ENCODE assay signal across 8 mouse cellular contexts in the genomic region with DNA sequence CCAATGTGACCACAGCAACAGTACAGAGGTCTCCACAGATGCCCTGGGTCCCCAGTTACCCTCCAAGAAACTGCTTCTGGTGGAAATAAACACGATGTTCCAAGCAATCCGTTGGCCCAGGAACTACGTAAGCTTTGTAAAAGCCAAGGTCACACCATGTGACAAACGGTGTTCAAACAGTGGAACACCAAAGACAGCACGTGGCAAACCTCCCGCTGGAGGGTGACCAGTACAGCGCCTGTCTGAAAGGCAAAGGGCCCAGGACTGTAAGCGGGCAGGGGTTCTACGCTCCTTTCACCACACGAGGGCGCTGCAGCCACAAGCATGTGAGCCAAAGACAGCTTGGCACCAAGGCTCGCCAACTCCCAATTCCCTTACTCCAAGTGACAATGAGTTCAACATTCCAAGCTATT. TPM values are rescaled to one million over a fixed set of nuclear protein-coding genes. Genes with fewer than 3 reads are reported as not detected.
DNase-seq lines count a peak whose midpoint lies in the region; ATAC-seq and TF ChIP-seq lines count a peak whose summit lies in the region.

No protein-coding gene starts in this region.

- 0 out of 2 replicates have a peak overlapping the region, but pooled peaks have one; percentile 59 for H3K27ac ChIP-seq in left cerebral cortex, adult 2 months

- intact Hi-C loops in left cerebral cortex, adult 2 months (cut with DNase I) = loop anchor here (2.0 kb wide), 4 partner anchors 20 to 370 kb away; no protein-coding TSS in a partner anchor

- H3K4me3 ChIP-seq in left cerebral cortex, adult 2 months = 0 out of 2 replicates have a peak overlapping the region, but pooled peaks have one; percentile 7

- ATAC-seq in common myeloid progenitor, adult 5-6 weeks (replicated peaks; ENCODE audit: low read depth, poor library complexity, severe bottlenecking) = peak; percentile 93
- peak; percentile 96 for ATAC-seq in megakaryocyte progenitor cell, adult 5-6 weeks (replicated peaks; ENCODE audit: poor library complexity)

- peak; percentile 86 for TF ChIP-seq CTCF in left cerebral cortex, adult 2 months (IDR thresholded peaks at IDR 0.05)

- DNase-seq in WW6 (ENCODE audit: low read depth, low spot score) = peak; percentile 66
- peak; percentile 83 to 84 for DNase-seq in gastrocnemius, adult 8-10 months (ENCODE audit: low spot score in 2 of 2)
- peak; percentile 63 for DNase-seq in hindlimb bud, embryonic 11.5 days (ENCODE audit: extremely low spot score, low read depth, low spot score)
- DNase-seq in left cerebral cortex, adult 2 months (ENCODE audit: extremely low spot score in 1 of 2, low spot score in 2 of 2) = peak; percentile 84 to 86
- DNase-seq in right cerebral cortex, postnatal 10 days (ENCODE audit: low spot score in 2 of 2) = peak; percentile 89 to 91
- peak; percentile 92 for DNase-seq in urinary bladder, postnatal 14 days (ENCODE audit: low spot score)

RNA-seq across cellular contexts. Expression of gene Marc1, which starts 13.3 kb away (rescaled TPM):
- not detected in 2 replicates for total RNA-seq in common myeloid progenitor, adult 5-6 weeks (2017)
- under 1 TPM in 2 of 4 experiments, not detected in 2; 0.27 to 0.62 TPM for total RNA-seq in gastrocnemius, adult 8-10 months (2022)
- total RNA-seq in left cerebral cortex, adult 2 months (2021) = under 1 TPM in 1 of 2 experiments, not detected in 1; 0.26 TPM
- total RNA-seq in megakaryocyte progenitor cell, adult 5-6 weeks (2015) = 0.49 and 0.67 TPM in 2 replicates
- total RNA-seq in megakaryocyte progenitor cell, adult 5-6 weeks (2017) = 0.33 TPM in 1 of 2 replicates, not detected in the other

RNA-seq across cellular contexts. Expression of gene Marc2, which starts 21.8 kb away (rescaled TPM):
- total RNA-seq in common myeloid progenitor, adult 5-6 weeks (2017) = 63.2 and 74.7 TPM in 2 replicates
- 100 to 1,000 TPM; 128 to 149 (median 132) TPM for total RNA-seq in gastrocnemius, adult 8-10 months (2022)
- total RNA-seq in left cerebral cortex, adult 2 months (2021) = 100 to 1,000 TPM; 167 to 177 TPM
- 217 and 227 TPM in 2 replicates for total RNA-seq in megakaryocyte progenitor cell, adult 5-6 weeks (2015)
- total RNA-seq in megakaryocyte progenitor cell, adult 5-6 weeks (2017) = 65.4 and 72.7 TPM in 2 replicates

RNA-seq across cellular contexts. Expression of gene C130074G19Rik, which starts 58.6 kb away (rescaled TPM):
- not detected in 2 replicates for total RNA-seq in common myeloid progenitor, adult 5-6 weeks (2017)
- 10 to 100 TPM in 2 of 4 experiments, 1 to 10 TPM in 2; 7.1 to 15.3 (median 10.8) TPM for total RNA-seq in gastrocnemius, adult 8-10 months (2022)
- total RNA-seq in left cerebral cortex, adult 2 months (2021) = 10 to 100 TPM; 37.6 to 46.2 TPM
- total RNA-seq in megakaryocyte progenitor cell, adult 5-6 weeks (2015) = not detected in 2 replicates
- not detected in 2 replicates for total RNA-seq in megakaryocyte progenitor cell, adult 5-6 weeks (2017)

Comparison
In these comparisons a context has a peak if more than half of its experiments do, and no peak if none do; other contexts are left out.
1. Peak in every context shown above with its lines: DNase-seq, ATAC-seq, H3K4me3 ChIP-seq and H3K27ac ChIP-seq.